Mouse (Mus musculus): ENCODE results near the gene Myo1d. TPM values are rescaled to one million over a fixed set of nuclear protein-coding genes. Genes with fewer than 3 reads are reported as not detected.

Myo1d gene
- polyA plus RNA-seq, 1 experiment from 2014 or later: 2.1 TPM

GRCm38 (mm10) chr11:80595482-80595881 lies 184.3 kb downstream of the Myo1d start:
- WGBS: 86% methylated on average over 1 of the region's 1 CpGs
- ATAC-seq (ENCODE audit: low FRiP score) (no peak), DNase-seq (ENCODE audit: low spot score, missing footprints) (peak; percentile 69)
- no peaks in the 10 kb centered on the region for H3K4me1 ChIP-seq (ENCODE audit: control insufficient read depth, insufficient read depth, low read length)
- no peak overlapping the region for H3K27ac ChIP-seq (ENCODE audit: low read depth, low read length)
- H3K27me3 ChIP-seq (ENCODE audit: control insufficient read depth, insufficient read depth, low read length): no peaks in the 10 kb centered on the region
- peaks cover 3% of the 10 kb centered on the region; the same call in 1 of the 2 replicates for H3K9me3 ChIP-seq (ENCODE audit: control insufficient read depth, low read length)
- no peak overlapping the region for H3K4me3 ChIP-seq (ENCODE audit: low read depth, low read length)
- H3K36me3 ChIP-seq (ENCODE audit: control insufficient read depth, insufficient read depth, low read length): no peaks in the 10 kb centered on the region
- no peak overlapping the region for H3K9ac ChIP-seq (ENCODE audit: low read length)
- H3K4me2 ChIP-seq: no peak overlapping the region

GRCm38 (mm10) chr11:80589387-80589786 lies 190.4 kb downstream of the Myo1d start:
- Histone ChIP-seq H3K4me3 (ENCODE audit: low read depth, low read length) (no peak overlapping the region), H3K4me2 (no peak overlapping the region), H3K27me3 (ENCODE audit: control insufficient read depth, insufficient read depth, low read length) (no peaks in the 10 kb centered on the region), H3K27ac (ENCODE audit: low read depth, low read length) (no peak overlapping the region), H3K9me3 (ENCODE audit: control insufficient read depth, low read length) (peaks cover 3% of the 10 kb centered on the region; the same call in 1 of the 2 replicates), H3K4me1 (ENCODE audit: control insufficient read depth, insufficient read depth, low read length) (peaks cover 6% of the 10 kb centered on the region), H3K36me3 (ENCODE audit: control insufficient read depth, insufficient read depth, low read length) (no peaks in the 10 kb centered on the region), H3K9ac (ENCODE audit: low read length) (no peak overlapping the region)
- DNase-seq (ENCODE audit: low spot score, missing footprints): no peak
- WGBS: 59% methylated on average over 5 of the region's 5 CpGs
- ATAC-seq (ENCODE audit: low FRiP score): no peak

- DNase-seq (ENCODE audit: low spot score, missing footprints): peak; percentile 57
Observed at GRCm38 (mm10) chr11:80585761-80586160, 194.1 kb downstream of the Myo1d start.

GRCm38 (mm10) chr11:80585211-80585610 lies 194.6 kb downstream of the Myo1d start:
- Histone ChIP-seq H3K4me1 (ENCODE audit: control insufficient read depth, insufficient read depth, low read length) (peaks cover 6% of the 10 kb centered on the region), H3K4me2 (no peak overlapping the region), H3K9me3 (ENCODE audit: control insufficient read depth, low read length) (no peaks in the 10 kb centered on the region; the same call in 1 of the 2 replicates), H3K27ac (ENCODE audit: low read depth, low read length) (no peak overlapping the region), H3K36me3 (ENCODE audit: control insufficient read depth, insufficient read depth, low read length) (no peaks in the 10 kb centered on the region), H3K9ac (ENCODE audit: low read length) (no peak overlapping the region), H3K27me3 (ENCODE audit: control insufficient read depth, insufficient read depth, low read length) (no peaks in the 10 kb centered on the region; the same call in 1 of the 2 replicates), H3K4me3 (ENCODE audit: low read depth, low read length) (no peak overlapping the region)
- WGBS: 39% methylated on average over 11 of the region's 11 CpGs
- DNase-seq (ENCODE audit: low spot score, missing footprints): peak; percentile 83
- ATAC-seq (ENCODE audit: low FRiP score): no peak

More at GRCm38 (mm10) chr11:80585761-80586160, 194.1 kb downstream of the Myo1d start:
- H3K4me3 ChIP-seq (ENCODE audit: low read depth, low read length): no peak overlapping the region
- no peak overlapping the region for H3K9ac ChIP-seq (ENCODE audit: low read length)
- H3K4me2 ChIP-seq: no peak overlapping the region
- ATAC-seq (ENCODE audit: low FRiP score): no peak
- no peaks in the 10 kb centered on the region for H3K36me3 ChIP-seq (ENCODE audit: control insufficient read depth, insufficient read depth, low read length)
- no peaks in the 10 kb centered on the region; the same call in 1 of the 2 replicates for H3K9me3 ChIP-seq (ENCODE audit: control insufficient read depth, low read length)
- no peak overlapping the region for H3K27ac ChIP-seq (ENCODE audit: low read depth, low read length)
- peaks cover 6% of the 10 kb centered on the region for H3K4me1 ChIP-seq (ENCODE audit: control insufficient read depth, insufficient read depth, low read length)
- no peaks in the 10 kb centered on the region; the same call in 1 of the 2 replicates for H3K27me3 ChIP-seq (ENCODE audit: control insufficient read depth, insufficient read depth, low read length)

GRCm38 (mm10) chr11:80580494-80580893 lies 199.3 kb downstream of the Myo1d start:
- no peak overlapping the region for H3K4me3 ChIP-seq (ENCODE audit: low read depth, low read length)
- ATAC-seq (ENCODE audit: low FRiP score) (no peak), DNase-seq (ENCODE audit: low spot score, missing footprints) (no peak)
- H3K36me3 ChIP-seq (ENCODE audit: control insufficient read depth, insufficient read depth, low read length): no peaks in the 10 kb centered on the region
- H3K9ac ChIP-seq (ENCODE audit: low read length): no peak overlapping the region
- H3K27me3 ChIP-seq (ENCODE audit: control insufficient read depth, insufficient read depth, low read length): no peaks in the 10 kb centered on the region; the same call in none of the 2 replicates
- peaks cover 27% of the 10 kb centered on the region for H3K4me1 ChIP-seq (ENCODE audit: control insufficient read depth, insufficient read depth, low read length)
- 82% methylated on average over 3 of the region's 3 CpGs for WGBS
- no peaks in the 10 kb centered on the region for H3K9me3 ChIP-seq (ENCODE audit: control insufficient read depth, low read length)
- no peak overlapping the region for H3K4me2 ChIP-seq
- H3K27ac ChIP-seq (ENCODE audit: low read depth, low read length): no peak overlapping the region

GRCm38 (mm10) chr11:80577747-80578640 lies 201.8 kb downstream of the Myo1d start:
- Histone ChIP-seq H3K36me3 (ENCODE audit: control insufficient read depth, insufficient read depth, low read length) (no peaks in the 10 kb centered on the region), H3K4me1 (ENCODE audit: control insufficient read depth, insufficient read depth, low read length) (peaks cover 20% of the 10 kb centered on the region), H3K4me3 (ENCODE audit: low read depth, low read length) (no peak overlapping the region), H3K4me2 (peak overlapping the region; percentile 41), H3K27ac (ENCODE audit: low read depth, low read length) (peak overlapping the region; percentile 62), H3K9ac (ENCODE audit: low read length) (no peak overlapping the region), H3K9me3 (ENCODE audit: control insufficient read depth, low read length) (no peaks in the 10 kb centered on the region), H3K27me3 (ENCODE audit: control insufficient read depth, insufficient read depth, low read length) (no peaks in the 10 kb centered on the region; the same call in 1 of the 2 replicates)
- DNase-seq (ENCODE audit: low spot score, missing footprints) (peak; percentile 96), ATAC-seq (ENCODE audit: low FRiP score) (peak; percentile 98)
- WGBS: 19% methylated on average over 14 of the region's 14 CpGs

- ATAC-seq (ENCODE audit: low FRiP score) (no peak), DNase-seq (ENCODE audit: low spot score, missing footprints) (no peak)
- Histone ChIP-seq H3K9ac (ENCODE audit: low read length) (no peak overlapping the region), H3K4me2 (no peak overlapping the region), H3K27ac (ENCODE audit: low read depth, low read length) (no peak overlapping the region), H3K4me1 (ENCODE audit: control insufficient read depth, insufficient read depth, low read length) (peaks cover 20% of the 10 kb centered on the region), H3K36me3 (ENCODE audit: control insufficient read depth, insufficient read depth, low read length) (no peaks in the 10 kb centered on the region), H3K9me3 (ENCODE audit: control insufficient read depth, low read length) (no peaks in the 10 kb centered on the region), H3K27me3 (ENCODE audit: control insufficient read depth, insufficient read depth, low read length) (no peaks in the 10 kb centered on the region; the same call in 1 of the 2 replicates), H3K4me3 (ENCODE audit: low read depth, low read length) (no peak overlapping the region)
- 87% methylated on average over 3 of the region's 3 CpGs for WGBS
Observed at GRCm38 (mm10) chr11:80575794-80576193, 204.0 kb downstream of the Myo1d start.

- Histone ChIP-seq H3K36me3 (ENCODE audit: control insufficient read depth, insufficient read depth, low read length) (no peaks in the 10 kb centered on the region), H3K9ac (ENCODE audit: low read length) (no peak overlapping the region), H3K9me3 (ENCODE audit: control insufficient read depth, low read length) (no peaks in the 10 kb centered on the region), H3K4me3 (ENCODE audit: low read depth, low read length) (no peak overlapping the region), H3K4me1 (ENCODE audit: control insufficient read depth, insufficient read depth, low read length) (no peaks in the 10 kb centered on the region), H3K4me2 (no peak overlapping the region), H3K27me3 (ENCODE audit: control insufficient read depth, insufficient read depth, low read length) (no peaks in the 10 kb centered on the region), H3K27ac (ENCODE audit: low read depth, low read length) (no peak overlapping the region)
- no peak for DNase-seq (ENCODE audit: low spot score, missing footprints)
- 86% methylated on average over 3 of the region's 3 CpGs for WGBS
- no peak for ATAC-seq (ENCODE audit: low FRiP score)
Observed at GRCm38 (mm10) chr11:80566286-80566685, 213.5 kb downstream of the Myo1d start.
